Mouse (Mus musculus) midbrain, embryonic 16.5 days (tissue): ENCODE measurements around the gene Etfa. TPM values are rescaled to one million over a fixed set of nuclear protein-coding genes. Genes with fewer than 3 reads are reported as not detected.

ENCODE experiments used
- ATAC-seq: fragments of 200-750 bp; cut with Nextera tagmentation; 2 replicates; pipeline ENCODE4 v1.8.0; 2017; ENCODE audit warnings: moderate TSS enrichment
- H3K27ac ChIP-seq: fragments of 300-500 bp; sonication (generic); 2 replicates; pipeline ENCODE4 v1.5.1; 2014; ENCODE audit warnings: mild to moderate bottlenecking, low read length, mixed read lengths
- H3K27me3 ChIP-seq: fragments of 300-500 bp; sonication (generic); 2 replicates; pipeline ENCODE4 v1.6.1; 2014; ENCODE audit warnings: low read depth, low read length, mixed read lengths; ENCODE audit not compliant: control insufficient read depth, insufficient read depth
- H3K36me3 ChIP-seq: fragments of 300-500 bp; sonication (generic); 2 replicates; pipeline ENCODE4 v1.6.1; 2014; ENCODE audit warnings: mild to moderate bottlenecking, low read length, moderate library complexity, mixed read lengths; ENCODE audit not compliant: control insufficient read depth, insufficient read depth
- H3K4me1 ChIP-seq: fragments of 300-500 bp; sonication (generic); 2 replicates; pipeline ENCODE4 v1.6.1; 2014; ENCODE audit warnings: mild to moderate bottlenecking, low read length, mixed read lengths; ENCODE audit not compliant: control insufficient read depth, insufficient read depth
- H3K4me2 ChIP-seq: fragments of 300-500 bp; sonication (generic); 2 replicates; pipeline ENCODE4 v1.6.1; 2014; ENCODE audit warnings: mild to moderate bottlenecking, low read length, mixed read lengths
- H3K4me3 ChIP-seq: fragments of 300-500 bp; sonication (generic); 2 replicates; pipeline ENCODE4 v1.5.1; 2014; ENCODE audit warnings: low read depth, mild to moderate bottlenecking, low read length, moderate library complexity, mixed read lengths
- H3K9ac ChIP-seq: fragments of 300-500 bp; sonication (generic); 2 replicates; pipeline ENCODE4 v1.6.1; 2014; ENCODE audit warnings: low read depth, low read length, mixed read lengths
- H3K9me3 ChIP-seq: fragments of 300-500 bp; sonication (generic); replicated peaks from 2 replicates; pipeline ENCODE4 v1.6.1; 2014; ENCODE audit warnings: mild to moderate bottlenecking, low read length, mixed read lengths; ENCODE audit not compliant: control insufficient read depth, poor library complexity, severe bottlenecking
- WGBS: fragments of 180-500 bp; shearing (Covaris S2); extraction: QIAGEN DNeasy Blood & Tissue Kit; methylation state at CpG from one replicate; pipeline ENCODE4 v1.1.7; 2014; 5-methylcytosine and 5-hydroxymethylcytosine counted together
- polyA plus RNA-seq: library from polyadenylated mRNA; unstranded; fragments of >200 nt; fragmentation: Nextera tagmentation; extraction: Ambion mirVana; gene quantifications from 2 replicates; pipeline ENCODE4 v1.2.1, GENCODE M21; 2015

Etfa gene
- polyA plus RNA-seq, 1 experiment from 2014 or later: 81.2 TPM

DNA sequence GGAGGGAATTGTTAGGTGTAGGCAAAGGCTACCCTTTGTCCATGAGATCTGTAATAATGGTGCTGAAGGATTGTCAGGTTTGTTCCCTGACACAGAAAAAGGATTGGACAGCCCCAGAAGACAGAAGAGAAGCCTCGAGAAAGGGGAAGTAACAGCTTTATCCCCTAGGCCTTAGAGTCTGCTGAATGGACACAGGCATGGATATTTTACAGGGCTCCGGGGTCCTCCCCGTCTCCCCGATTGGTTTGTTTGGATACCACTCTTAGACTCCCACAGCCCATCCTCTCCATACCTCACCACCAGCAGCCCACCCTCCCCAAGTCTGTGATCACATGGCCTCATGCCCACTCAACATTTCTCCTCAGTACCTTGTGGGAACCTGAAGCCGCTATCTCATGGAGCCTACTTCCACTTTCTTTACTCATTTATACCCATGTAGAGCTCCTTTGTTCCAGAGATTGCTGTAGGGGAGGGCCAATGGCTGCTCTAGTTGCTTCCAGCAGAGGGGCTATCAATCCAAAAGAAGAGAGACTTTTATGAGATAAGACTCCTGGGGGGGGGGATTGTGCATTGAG, 72.8 kb downstream of the Etfa start:
- Histone ChIP-seq H3K27me3 (no peaks in the 10 kb centered on the region), H3K4me3 (no peak overlapping the region), H3K27ac (no peak overlapping the region), H3K9ac (no peak overlapping the region), H3K4me2 (no peak overlapping the region), H3K36me3 (no peaks in the 10 kb centered on the region), H3K4me1 (no peaks in the 10 kb centered on the region), H3K9me3 (no peaks in the 10 kb centered on the region)
- 99% methylated on average over 5 of the region's 5 CpGs for WGBS
- no peak for ATAC-seq

DNA sequence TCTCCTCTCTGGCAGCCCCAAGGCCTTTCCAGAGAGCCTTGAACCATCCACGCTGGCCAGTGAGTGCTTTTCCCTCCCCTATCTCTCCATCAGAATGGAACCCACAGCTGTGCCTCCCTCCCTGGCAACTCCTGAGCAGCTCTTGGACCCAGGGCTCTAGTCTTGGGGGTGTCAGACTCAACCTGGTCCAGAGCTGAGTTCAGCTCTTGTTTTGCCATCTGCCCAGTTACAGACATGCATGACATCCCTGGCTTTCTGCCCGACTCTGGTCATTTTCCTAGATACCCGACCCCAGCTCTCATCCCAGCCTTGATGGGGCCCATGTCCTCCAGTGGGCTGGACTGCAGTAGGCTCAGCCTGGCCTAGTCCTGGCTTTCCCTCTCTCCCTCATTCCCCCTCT, 73.6 kb downstream of the Etfa start:
- no peaks in the 10 kb centered on the region for H3K36me3 ChIP-seq
- H3K4me3 ChIP-seq: no peak overlapping the region
- H3K4me2 ChIP-seq: no peak overlapping the region
- no peaks in the 10 kb centered on the region for H3K4me1 ChIP-seq
- no peaks in the 10 kb centered on the region for H3K9me3 ChIP-seq
- no peaks in the 10 kb centered on the region for H3K27me3 ChIP-seq
- H3K9ac ChIP-seq: no peak overlapping the region
- no peak overlapping the region for H3K27ac ChIP-seq
- ATAC-seq: no peak
- 67% methylated on average over 3 of the region's 3 CpGs for WGBS

DNA sequence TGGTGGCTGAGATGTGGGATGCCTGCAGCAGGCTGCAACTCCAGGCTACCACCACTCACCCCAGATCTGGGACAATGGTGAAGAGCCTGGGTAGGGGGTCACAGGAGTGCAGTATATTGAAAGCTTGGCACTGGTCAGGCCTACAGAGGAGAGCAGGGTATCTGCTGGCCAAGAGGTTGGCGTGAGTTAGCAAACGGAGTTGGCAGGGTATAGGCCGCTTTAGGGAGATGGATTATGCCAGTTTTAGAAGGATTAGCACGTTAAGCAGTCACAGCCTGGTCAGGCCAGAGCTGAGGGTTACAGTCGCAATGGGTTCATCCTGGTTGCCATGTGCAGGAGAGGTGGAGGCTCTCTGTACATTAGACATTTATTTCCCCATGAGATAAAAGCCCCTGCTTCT, 78.2 kb downstream of the Etfa start:
- H3K9me3 ChIP-seq: no peaks in the 10 kb centered on the region
- no peak overlapping the region for H3K4me3 ChIP-seq
- H3K4me2 ChIP-seq: no peak overlapping the region
- H3K27ac ChIP-seq: no peak overlapping the region
- no peaks in the 10 kb centered on the region for H3K36me3 ChIP-seq
- peaks cover 2% of the 10 kb centered on the region; the same call in 1 of the 2 replicates for H3K4me1 ChIP-seq
- no peaks in the 10 kb centered on the region for H3K27me3 ChIP-seq
- H3K9ac ChIP-seq: no peak overlapping the region
- 72% methylated on average over 5 of the region's 5 CpGs for WGBS
- ATAC-seq: no peak

DNA sequence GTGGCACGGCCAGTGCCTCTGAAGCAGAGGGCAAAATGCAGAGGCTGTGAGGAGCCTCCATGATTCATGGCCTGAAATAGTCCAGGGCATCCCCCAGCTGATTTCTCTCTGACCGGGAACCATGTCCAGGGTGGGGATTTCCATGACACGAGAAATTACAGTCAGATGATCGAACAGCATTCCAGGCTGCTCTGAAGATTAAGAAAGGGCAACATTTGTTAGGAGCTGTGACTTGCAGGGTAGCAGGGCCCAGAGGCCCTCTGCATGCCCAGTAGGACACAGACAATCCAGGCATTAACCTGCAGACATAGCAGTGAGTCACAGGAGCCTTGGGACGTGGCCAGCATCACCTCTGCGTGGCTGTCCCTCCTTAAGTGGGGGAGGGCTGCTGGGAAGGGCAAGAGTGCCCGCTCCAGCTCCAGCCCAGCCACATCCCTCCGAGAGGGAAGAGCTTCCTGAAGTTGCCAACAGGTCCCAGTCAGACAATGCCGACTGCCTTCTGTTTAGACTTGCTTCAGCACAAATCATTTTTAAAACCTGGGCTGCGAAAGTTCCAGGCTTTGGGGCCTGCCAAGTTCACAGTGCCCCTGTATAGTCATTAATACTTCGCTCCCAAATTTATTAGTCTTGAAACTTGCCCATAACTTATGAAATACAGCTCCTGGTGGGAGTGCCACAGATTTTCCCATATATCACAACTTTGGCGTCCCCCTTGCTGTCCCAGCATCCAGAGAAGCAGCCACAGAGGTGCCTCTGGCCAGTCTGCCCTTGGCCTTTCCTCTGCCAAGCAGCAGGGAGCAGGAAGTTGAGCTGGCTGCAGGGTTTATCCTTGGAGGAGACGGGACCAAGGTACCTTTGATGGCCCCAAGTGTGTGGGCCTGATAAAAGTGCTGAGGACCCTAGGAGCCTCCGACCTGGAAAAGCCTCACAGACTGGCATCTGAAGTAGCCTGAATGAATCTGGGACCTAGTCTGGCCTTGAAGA, 79.4 kb downstream of the Etfa start:
- no peaks in the 10 kb centered on the region for H3K27me3 ChIP-seq
- no peak overlapping the region for H3K4me3 ChIP-seq
- H3K36me3 ChIP-seq: no peaks in the 10 kb centered on the region
- H3K4me1 ChIP-seq: peaks cover 2% of the 10 kb centered on the region; the same call in 1 of the 2 replicates
- no peaks in the 10 kb centered on the region for H3K9me3 ChIP-seq
- H3K4me2 ChIP-seq: no peak overlapping the region
- WGBS: 69% methylated on average over 14 of the region's 14 CpGs
- no peak overlapping the region for H3K9ac ChIP-seq
- H3K27ac ChIP-seq: no peak overlapping the region
- ATAC-seq: no peak

DNA sequence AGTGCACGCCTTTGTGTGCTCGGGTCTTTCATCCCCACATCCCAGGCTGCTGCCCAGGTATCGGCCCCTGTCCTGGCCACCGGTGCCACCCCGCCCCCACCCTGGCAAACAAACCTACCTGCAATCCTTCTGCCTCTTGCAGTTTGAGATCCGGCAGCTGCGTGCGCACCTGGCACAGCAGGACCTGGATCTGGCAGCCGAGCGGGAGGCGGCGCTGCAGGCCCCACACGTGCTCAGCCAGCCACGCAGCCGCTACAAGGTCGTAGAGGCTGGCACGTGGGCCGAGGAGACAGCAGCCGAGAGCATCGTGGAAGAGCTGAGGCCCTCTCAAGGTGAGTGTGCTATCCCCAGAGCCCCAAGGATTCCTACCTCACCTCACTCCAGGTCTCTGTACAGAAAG, 81.9 kb downstream of the Etfa start:
- ATAC-seq: peak; percentile 33; the same call in 1 of the 2 replicates
- H3K27ac ChIP-seq: no peak overlapping the region
- H3K4me1 ChIP-seq: peaks cover 2% of the 10 kb centered on the region; the same call in 1 of the 2 replicates
- no peaks in the 10 kb centered on the region for H3K27me3 ChIP-seq
- H3K9me3 ChIP-seq: no peaks in the 10 kb centered on the region
- H3K9ac ChIP-seq: peak overlapping the region; percentile 51; the same call in 1 of the 2 replicates
- peak overlapping the region; percentile 34 for H3K4me2 ChIP-seq
- 26% methylated on average over 20 of the region's 20 CpGs for WGBS
- no peaks in the 10 kb centered on the region for H3K36me3 ChIP-seq
- H3K4me3 ChIP-seq: peak overlapping the region; percentile 19; the same call in 1 of the 2 replicates

DNA sequence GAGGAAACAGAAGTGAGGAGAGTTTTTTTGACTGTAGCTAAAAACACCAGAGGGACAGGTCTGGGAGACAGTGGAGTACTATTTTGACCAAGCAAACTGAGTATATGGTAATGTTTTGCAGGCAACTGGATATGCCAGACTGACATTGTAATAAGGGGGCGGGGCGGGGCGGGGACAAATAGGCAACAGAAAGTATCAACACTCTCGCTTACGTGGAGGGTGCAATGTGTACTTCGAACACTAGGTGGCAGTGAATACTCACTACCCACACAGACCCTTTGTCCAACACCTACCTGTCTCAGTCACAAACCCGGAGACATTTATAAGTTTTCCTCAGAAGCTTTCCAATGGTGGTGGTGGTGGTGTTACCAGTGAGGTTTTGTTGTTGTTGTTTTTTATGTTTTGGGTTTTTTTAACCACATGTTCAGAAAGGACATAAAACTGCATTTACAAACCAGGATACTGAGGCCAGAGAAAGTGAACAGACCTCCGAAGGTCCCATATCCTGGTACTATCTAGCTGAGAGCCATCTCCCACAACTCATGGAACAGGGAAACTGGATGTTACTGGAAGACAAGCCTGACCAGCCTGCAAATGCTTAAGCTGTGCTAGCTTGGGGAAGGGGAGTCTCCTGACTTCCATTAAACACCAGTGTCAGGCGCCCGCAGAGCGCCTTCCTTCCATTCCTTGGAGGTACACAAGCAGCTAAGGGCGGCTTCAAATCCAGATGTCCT, 82.6 kb downstream of the Etfa start:
- H3K27me3 ChIP-seq: no peaks in the 10 kb centered on the region
- no peaks in the 10 kb centered on the region for H3K36me3 ChIP-seq
- H3K4me2 ChIP-seq: peak overlapping the region; percentile 34
- WGBS: 35% methylated on average over 12 of the region's 12 CpGs
- peak; percentile 75 for ATAC-seq
- H3K27ac ChIP-seq: no peak overlapping the region
- no peaks in the 10 kb centered on the region for H3K9me3 ChIP-seq
- H3K9ac ChIP-seq: peak overlapping the region; percentile 51; the same call in 1 of the 2 replicates
- H3K4me1 ChIP-seq: peaks cover 2% of the 10 kb centered on the region; the same call in 1 of the 2 replicates
- peak overlapping the region; percentile 19; the same call in 1 of the 2 replicates for H3K4me3 ChIP-seq

DNA sequence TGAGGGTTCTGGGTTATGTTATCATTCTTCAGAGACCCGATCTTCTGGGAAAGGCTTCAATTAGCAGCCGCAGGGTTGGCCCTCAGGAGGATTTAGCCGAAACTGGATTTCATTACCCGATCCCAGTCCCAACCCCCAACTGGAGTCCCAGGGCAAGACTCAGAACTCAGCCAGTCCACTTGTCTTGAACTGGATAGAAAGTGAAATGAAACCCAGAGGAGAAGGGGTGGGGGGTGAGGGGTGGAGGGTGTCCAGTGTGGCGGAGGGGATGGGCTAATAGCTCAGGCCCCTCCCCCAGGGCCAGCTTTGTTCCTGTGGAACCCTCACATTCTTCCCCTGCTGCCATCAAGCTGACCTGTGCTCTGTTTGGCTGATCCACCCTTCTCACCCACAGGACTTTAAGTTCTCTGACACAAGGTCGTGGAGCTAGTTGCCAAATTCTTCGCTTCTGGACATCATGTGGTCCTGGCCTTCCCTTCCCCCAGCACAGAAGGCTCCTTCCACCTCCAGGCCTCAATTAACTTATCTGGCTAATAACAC, 86.7 kb downstream of the Etfa start:
- WGBS: 61% methylated on average over 7 of the region's 7 CpGs
- H3K9me3 ChIP-seq: no peaks in the 10 kb centered on the region

DNA sequence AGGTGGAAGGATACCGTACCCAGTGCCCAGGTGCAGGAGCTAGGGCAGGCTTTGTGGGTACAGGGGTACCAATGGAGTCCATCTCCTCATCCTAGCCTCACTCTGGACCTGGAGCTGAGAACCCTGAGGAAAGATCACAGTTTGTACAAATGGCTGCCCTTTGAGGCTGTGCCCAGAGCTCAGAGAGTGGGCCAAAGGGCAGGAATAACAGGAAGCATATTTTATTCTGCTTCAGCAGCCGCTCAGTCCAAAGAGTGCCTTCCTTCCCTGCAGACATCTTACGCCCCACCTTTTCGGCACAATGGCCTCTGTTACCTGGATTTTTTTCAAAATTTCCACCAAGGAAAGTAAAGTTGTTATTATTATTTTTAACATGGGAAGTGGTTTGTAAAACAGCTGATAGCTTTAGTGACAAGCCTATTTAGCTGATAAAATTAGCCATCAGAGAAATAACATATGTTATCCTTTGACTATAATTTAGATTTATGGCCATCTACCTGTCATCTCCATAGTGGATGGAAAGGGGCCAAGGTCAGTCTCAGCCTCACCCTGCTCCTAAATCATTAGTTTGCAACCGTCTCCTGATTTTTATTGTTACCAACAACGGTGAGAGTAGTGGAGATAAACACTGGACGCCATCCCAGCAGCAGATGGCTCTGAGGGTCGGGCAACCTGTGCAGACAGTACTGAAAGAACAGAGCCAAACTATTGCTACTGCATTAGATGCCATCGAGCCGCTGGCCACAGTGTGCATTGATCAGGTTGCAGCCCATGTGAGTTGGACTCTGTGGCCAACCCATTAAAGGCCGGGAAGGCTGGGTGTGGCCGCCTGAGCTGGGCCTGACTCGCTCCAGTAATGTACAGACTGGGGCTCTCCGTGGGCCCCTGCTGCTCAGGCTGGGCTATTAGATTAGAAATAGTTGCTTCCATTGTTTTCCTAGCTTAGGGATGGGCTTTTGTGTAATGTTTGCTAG, 88.3 kb downstream of the Etfa start:
- Histone ChIP-seq H3K27me3 (no peaks in the 10 kb centered on the region), H3K36me3 (0 out of 2 replicates have a peak, but pooled peaks cover 2% of the 10 kb centered on the region), H3K4me3 (no peak overlapping the region), H3K4me1 (no peaks in the 10 kb centered on the region), H3K4me2 (no peak overlapping the region), H3K9me3 (no peaks in the 10 kb centered on the region), H3K9ac (no peak overlapping the region), H3K27ac (no peak overlapping the region)
- WGBS: 67% methylated on average over 14 of the region's 14 CpGs
- no peak for ATAC-seq

More for the DNA sequence above, 86.7 kb downstream of the Etfa start:
- H3K36me3 ChIP-seq: 0 out of 2 replicates have a peak, but pooled peaks cover 2% of the 10 kb centered on the region
- H3K4me3 ChIP-seq: no peak overlapping the region
- peaks cover 2% of the 10 kb centered on the region; the same call in 1 of the 2 replicates for H3K4me1 ChIP-seq
- no peaks in the 10 kb centered on the region for H3K27me3 ChIP-seq
- H3K4me2 ChIP-seq: no peak overlapping the region
- H3K27ac ChIP-seq: no peak overlapping the region
- ATAC-seq: no peak
- H3K9ac ChIP-seq: no peak overlapping the region
